Mouse (Mus musculus): ENCODE results near the gene Gm10190. TPM values are rescaled to one million over a fixed set of nuclear protein-coding genes. Genes with fewer than 3 reads are reported as not detected.

Gene Gm10190
- 5.0 and 6.1 TPM in 2 replicates for polyA plus RNA-seq (2012; rRNA removed)

DNA sequence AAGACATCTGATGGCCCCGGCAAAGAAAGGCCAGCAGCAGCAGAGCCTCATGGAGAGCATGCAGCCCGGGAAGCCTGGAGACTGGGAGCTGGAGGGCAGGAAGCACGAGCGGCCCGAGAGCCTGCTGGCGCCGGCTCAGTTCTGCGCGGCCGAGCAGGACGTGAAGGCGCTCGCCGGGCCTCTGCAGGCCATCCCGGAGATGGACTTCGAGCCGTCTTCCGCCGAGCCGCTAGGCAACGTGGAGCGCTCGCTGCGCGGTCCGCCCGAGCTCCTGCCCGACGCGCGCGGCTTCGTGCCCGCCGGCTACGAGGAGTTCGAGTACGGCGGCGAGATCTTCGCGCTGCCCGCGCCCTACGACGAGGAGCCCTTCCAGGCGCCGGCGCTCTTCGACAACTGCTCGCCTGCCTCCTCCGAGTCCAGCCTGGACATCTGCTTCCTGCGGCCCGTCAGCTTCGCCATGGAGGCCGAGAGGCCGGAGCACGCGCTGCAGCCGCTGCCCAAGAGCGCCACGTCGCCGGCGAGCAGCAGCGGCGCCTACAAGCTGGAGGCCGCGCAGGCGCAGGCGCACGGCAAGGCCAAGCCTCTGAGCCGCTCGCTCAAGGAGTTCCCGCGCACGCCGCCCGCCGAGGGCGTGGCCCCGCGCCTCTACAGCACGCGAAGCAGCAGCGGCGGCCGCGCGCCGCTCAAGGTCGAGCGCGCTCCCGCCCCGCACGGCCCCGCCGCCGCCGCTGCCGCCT, at the start of gene Gm10190:
Gm10190 (minus strand) TSS at position 553 of the 737 bp plus-strand sequence.
- TF ChIP-seq CTCF (IDR thresholded peaks at IDR 0.05; ENCODE audit: control insufficient read depth, insufficient read depth, insufficient replicate concordance, low read depth, low read length), result no peak
- TF ChIP-seq POLR2A (IDR thresholded peaks at IDR 0.05; ENCODE audit: control insufficient read depth, low read depth, low read length), result peak; percentile 61; the same call in 1 of the 2 replicates
- peaks cover 8% of the 10 kb centered on the region for H3K4me1 ChIP-seq (ENCODE audit: control insufficient read depth, insufficient read depth, low read length)
- H3K36me3 ChIP-seq (ENCODE audit: control insufficient read depth, insufficient read depth, low read length), result no peaks in the 10 kb centered on the region; the same call in 1 of the 2 replicates
- H3K27ac ChIP-seq (ENCODE audit: control insufficient read depth, insufficient read depth, low read depth, low read length), result peak within 1 kb of the TSS; percentile 83
- H3K4me3 ChIP-seq (ENCODE audit: control insufficient read depth, low read depth, low read length), result peak within 1 kb of the TSS; percentile 89
- no peaks in the 10 kb centered on the region for H3K27me3 ChIP-seq (ENCODE audit: control insufficient read depth, insufficient read depth, low read length)

DNA sequence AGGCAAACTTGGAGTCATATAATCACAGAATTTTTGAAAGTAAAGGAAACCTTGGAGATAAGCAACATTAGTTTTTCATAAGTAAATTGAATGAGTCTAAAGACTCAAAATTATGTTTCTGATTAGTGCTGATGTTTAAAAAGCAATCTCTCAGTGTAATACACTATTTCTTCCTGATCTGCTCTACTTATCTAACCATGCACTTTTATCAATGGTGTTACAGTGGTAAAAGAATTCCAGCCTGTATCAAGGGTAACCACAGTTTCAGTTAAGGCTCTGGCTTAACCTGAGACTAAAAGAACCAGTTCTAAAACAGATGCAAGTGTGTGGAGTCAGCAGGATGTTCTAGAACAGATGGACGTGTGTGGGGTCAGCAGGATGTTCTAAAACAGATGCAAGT, 47.7 kb upstream of the Gm10190 start:
- Histone ChIP-seq H3K4me3 (ENCODE audit: control insufficient read depth, low read depth, low read length) (no peak overlapping the region), H3K4me1 (ENCODE audit: control insufficient read depth, insufficient read depth, low read length) (no peaks in the 10 kb centered on the region), H3K36me3 (ENCODE audit: control insufficient read depth, insufficient read depth, low read length) (no peaks in the 10 kb centered on the region), H3K27ac (ENCODE audit: control insufficient read depth, insufficient read depth, low read depth, low read length) (no peak overlapping the region), H3K27me3 (ENCODE audit: control insufficient read depth, insufficient read depth, low read length) (no peaks in the 10 kb centered on the region)
- TF ChIP-seq CTCF (IDR thresholded peaks at IDR 0.05; ENCODE audit: control insufficient read depth, insufficient read depth, insufficient replicate concordance, low read depth, low read length) (no peak), POLR2A (IDR thresholded peaks at IDR 0.05; ENCODE audit: control insufficient read depth, low read depth, low read length) (no peak)

DNA sequence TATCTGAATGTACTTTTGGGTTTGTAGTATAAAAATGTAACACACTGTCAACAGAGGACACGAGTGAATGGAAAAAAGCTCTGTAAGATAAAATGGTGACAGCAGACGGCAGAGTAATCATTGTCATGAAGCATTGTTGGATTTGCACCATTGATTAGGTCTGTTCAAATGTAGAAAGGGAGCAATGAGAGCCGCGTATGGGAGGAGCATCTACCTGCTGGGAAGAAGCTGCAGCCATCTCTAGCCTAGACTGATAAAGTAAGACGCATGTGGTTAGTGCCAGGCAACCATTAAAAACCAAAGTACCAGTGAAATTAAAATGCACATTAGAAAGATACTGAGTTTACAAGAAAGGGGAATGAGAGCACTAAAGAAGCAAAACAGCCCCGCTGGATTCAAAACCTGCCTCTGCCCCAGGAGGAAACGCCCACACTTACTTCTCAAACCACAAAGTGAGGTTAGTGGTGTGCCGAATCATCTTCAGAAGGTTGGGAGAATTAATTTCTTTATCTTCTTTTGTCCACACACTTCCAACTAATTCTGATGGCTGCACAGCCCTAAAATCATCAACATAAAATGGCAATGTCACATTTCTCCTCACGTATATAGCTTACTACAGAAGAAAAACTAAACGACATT, 45.4 kb upstream of the Gm10190 start:
- H3K4me1 ChIP-seq (ENCODE audit: control insufficient read depth, insufficient read depth, low read length), result no peaks in the 10 kb centered on the region
- H3K4me3 ChIP-seq (ENCODE audit: control insufficient read depth, low read depth, low read length), result no peak overlapping the region
- no peaks in the 10 kb centered on the region for H3K27me3 ChIP-seq (ENCODE audit: control insufficient read depth, insufficient read depth, low read length)
- H3K36me3 ChIP-seq (ENCODE audit: control insufficient read depth, insufficient read depth, low read length), result no peaks in the 10 kb centered on the region; the same call in 1 of the 2 replicates
- no peak for TF ChIP-seq POLR2A (IDR thresholded peaks at IDR 0.05; ENCODE audit: control insufficient read depth, low read depth, low read length)
- H3K27ac ChIP-seq (ENCODE audit: control insufficient read depth, insufficient read depth, low read depth, low read length), result no peak overlapping the region

DNA sequence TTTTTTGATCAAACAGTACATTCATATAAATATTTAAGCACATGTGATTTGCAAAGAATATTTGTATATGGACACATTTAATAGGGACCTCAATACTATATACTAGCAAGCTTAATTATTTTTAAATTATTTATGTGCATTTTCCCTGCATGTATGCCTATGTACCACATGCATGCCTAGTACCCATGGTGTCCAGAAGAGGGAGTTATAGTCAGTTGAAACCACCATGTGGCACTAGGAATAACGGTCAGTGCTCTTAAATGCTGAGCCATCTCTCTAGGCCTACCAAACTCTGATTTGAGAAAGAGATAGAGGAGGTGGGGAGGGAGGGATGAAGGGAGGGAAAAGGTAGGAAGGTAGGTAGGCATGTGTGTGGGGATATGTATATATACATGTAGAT, 37.8 kb upstream of the Gm10190 start:
- Histone ChIP-seq H3K4me3 (ENCODE audit: control insufficient read depth, low read depth, low read length) (no peak overlapping the region), H3K36me3 (ENCODE audit: control insufficient read depth, insufficient read depth, low read length) (peaks cover 3% of the 10 kb centered on the region), H3K4me1 (ENCODE audit: control insufficient read depth, insufficient read depth, low read length) (no peaks in the 10 kb centered on the region), H3K27me3 (ENCODE audit: control insufficient read depth, insufficient read depth, low read length) (no peaks in the 10 kb centered on the region), H3K27ac (ENCODE audit: control insufficient read depth, insufficient read depth, low read depth, low read length) (no peak overlapping the region)
- no peak for TF ChIP-seq POLR2A (IDR thresholded peaks at IDR 0.05; ENCODE audit: control insufficient read depth, low read depth, low read length)
- no peak for TF ChIP-seq CTCF (IDR thresholded peaks at IDR 0.05; ENCODE audit: control insufficient read depth, insufficient read depth, insufficient replicate concordance, low read depth, low read length)

DNA sequence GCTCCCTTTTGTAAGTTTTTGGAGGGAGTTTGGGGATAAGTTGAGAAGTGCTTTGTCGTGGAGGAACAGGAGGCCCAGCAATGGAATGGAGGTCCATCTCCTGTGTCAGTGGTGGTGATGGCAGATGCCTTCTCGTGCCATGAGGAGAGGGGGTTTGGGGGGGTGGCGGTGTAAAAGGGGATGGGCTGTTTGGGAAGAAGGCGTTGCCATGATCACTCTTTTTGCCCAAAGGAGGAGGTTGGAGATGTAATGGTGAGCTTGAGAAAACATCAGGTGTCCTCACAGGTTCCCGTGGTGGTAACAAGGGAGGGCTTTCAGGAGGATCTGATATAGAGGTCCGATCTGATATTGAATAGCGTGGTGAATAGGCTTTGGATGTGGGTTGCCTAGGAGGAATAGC, 24.9 kb upstream of the Gm10190 start:
- H3K27ac ChIP-seq (ENCODE audit: control insufficient read depth, insufficient read depth, low read depth, low read length), result no peak overlapping the region
- no peaks in the 10 kb centered on the region for H3K4me1 ChIP-seq (ENCODE audit: control insufficient read depth, insufficient read depth, low read length)
- no peaks in the 10 kb centered on the region; the same call in 1 of the 2 replicates for H3K36me3 ChIP-seq (ENCODE audit: control insufficient read depth, insufficient read depth, low read length)
- no peak overlapping the region for H3K4me3 ChIP-seq (ENCODE audit: control insufficient read depth, low read depth, low read length)
- H3K27me3 ChIP-seq (ENCODE audit: control insufficient read depth, insufficient read depth, low read length), result no peaks in the 10 kb centered on the region
- TF ChIP-seq CTCF (IDR thresholded peaks at IDR 0.05; ENCODE audit: control insufficient read depth, insufficient read depth, insufficient replicate concordance, low read depth, low read length), result no peak

DNA sequence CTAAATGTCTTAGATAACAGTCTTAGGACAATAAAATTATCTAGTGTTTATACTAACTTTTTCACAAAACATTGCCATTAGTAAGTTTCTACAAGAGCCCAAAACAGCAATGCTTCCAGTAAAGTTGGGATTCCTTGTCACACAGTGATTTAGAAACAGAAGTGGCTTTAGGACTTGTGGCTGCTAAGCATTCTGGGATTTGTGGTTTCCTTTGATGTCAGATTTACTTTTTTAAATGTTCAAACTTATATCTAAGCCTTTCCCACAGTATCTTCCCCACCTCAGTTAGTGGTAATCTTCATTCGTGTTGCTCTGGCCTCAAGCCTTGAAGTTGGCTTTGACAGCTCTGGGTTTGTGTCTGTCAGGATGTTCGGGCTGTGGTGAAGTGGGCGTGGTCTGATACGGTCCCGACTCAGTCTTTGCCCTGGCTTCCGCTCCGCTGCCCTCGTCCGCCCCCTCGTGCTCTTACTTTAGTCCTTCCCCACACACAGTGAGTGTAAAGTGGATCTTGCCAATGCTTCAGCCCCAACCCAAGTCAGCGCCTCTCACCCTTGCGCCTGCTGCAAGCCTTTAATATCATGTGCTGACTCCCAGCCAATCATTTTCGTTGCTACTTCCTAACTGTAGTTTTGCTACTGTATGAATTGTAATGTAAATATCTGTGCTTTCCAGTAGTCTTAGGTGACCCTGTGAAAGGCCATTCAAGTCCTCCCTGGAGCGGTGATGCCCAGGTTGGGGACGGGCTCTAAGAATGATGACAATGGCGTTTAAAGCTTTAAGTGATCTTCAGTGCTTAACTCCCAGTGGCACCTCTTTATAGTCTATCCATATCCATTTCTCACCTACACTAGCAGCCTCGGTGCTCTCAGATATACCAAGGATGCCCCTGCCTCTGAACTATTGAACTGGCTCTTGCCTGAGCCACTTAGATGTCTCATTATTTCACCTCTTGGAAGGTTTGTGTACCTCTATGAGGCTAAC, 18.4 kb upstream of the Gm10190 start:
- H3K27me3 ChIP-seq (ENCODE audit: control insufficient read depth, insufficient read depth, low read length), result no peaks in the 10 kb centered on the region
- H3K4me1 ChIP-seq (ENCODE audit: control insufficient read depth, insufficient read depth, low read length), result peaks cover 4% of the 10 kb centered on the region
- TF ChIP-seq POLR2A (IDR thresholded peaks at IDR 0.05; ENCODE audit: control insufficient read depth, low read depth, low read length) (no peak), CTCF (IDR thresholded peaks at IDR 0.05; ENCODE audit: control insufficient read depth, insufficient read depth, insufficient replicate concordance, low read depth, low read length) (peak; percentile 31; the same call in 1 of the 2 replicates)
- peak overlapping the region; percentile 80 for H3K4me3 ChIP-seq (ENCODE audit: control insufficient read depth, low read depth, low read length)
- no peak overlapping the region for H3K27ac ChIP-seq (ENCODE audit: control insufficient read depth, insufficient read depth, low read depth, low read length)
- no peaks in the 10 kb centered on the region; the same call in 1 of the 2 replicates for H3K36me3 ChIP-seq (ENCODE audit: control insufficient read depth, insufficient read depth, low read length)

DNA sequence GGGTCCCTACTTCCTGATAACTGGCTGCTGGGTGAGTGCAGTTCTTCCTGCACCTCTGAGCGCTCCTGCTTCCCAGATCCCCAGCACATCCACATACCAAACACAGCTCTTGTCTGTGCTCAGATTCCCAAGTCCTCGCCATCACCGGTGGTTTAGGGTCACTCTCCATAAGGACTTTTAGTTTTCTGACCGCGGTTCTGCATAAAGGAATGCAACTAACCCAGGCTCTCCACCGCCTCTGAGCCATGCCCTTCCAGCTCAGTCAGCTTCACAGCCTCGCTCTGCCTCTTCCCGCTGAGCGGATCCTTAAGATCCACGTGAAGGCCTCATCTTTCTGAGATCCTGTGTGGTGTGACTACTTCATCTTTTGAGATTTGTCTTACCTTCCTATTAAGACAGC, 16.7 kb upstream of the Gm10190 start:
- H3K27me3 ChIP-seq (ENCODE audit: control insufficient read depth, insufficient read depth, low read length), result no peaks in the 10 kb centered on the region
- peaks cover 4% of the 10 kb centered on the region for H3K4me1 ChIP-seq (ENCODE audit: control insufficient read depth, insufficient read depth, low read length)
- H3K36me3 ChIP-seq (ENCODE audit: control insufficient read depth, insufficient read depth, low read length), result no peaks in the 10 kb centered on the region; the same call in 1 of the 2 replicates
- TF ChIP-seq CTCF (IDR thresholded peaks at IDR 0.05; ENCODE audit: control insufficient read depth, insufficient read depth, insufficient replicate concordance, low read depth, low read length) (no peak), POLR2A (IDR thresholded peaks at IDR 0.05; ENCODE audit: control insufficient read depth, low read depth, low read length) (no peak)
- no peak overlapping the region for H3K27ac ChIP-seq (ENCODE audit: control insufficient read depth, insufficient read depth, low read depth, low read length)
- H3K4me3 ChIP-seq (ENCODE audit: control insufficient read depth, low read depth, low read length), result no peak overlapping the region
